Mouse (Mus musculus) v-Abl transformed pro-B cells (cell line): ENCODE results near the gene Pcdh17.

Source experiments
- in situ Hi-C, 2 experiments: fragments of 400-800 bp; cut with MboI; formaldehyde crosslinking; loops; one replicate each; pipeline ENCODE4 v1.15.1; 2025; ENCODE audit not compliant: unreplicated experiment in 2 of 2

Pcdh17 gene

GRCm38 (mm10) chr14:84443288-84443686 lies at the start of gene Pcdh17:
TSS of gene Pcdh17 (plus strand) at chr14:84443563.
- in situ Hi-C loops: no loop called here

GRCm38 (mm10) chr14:84397137-84397536 lies 46.2 kb upstream of the Pcdh17 start:
- in situ Hi-C loops: no loop called here

GRCm38 (mm10) chr14:84424736-84425135 lies 18.6 kb upstream of the Pcdh17 start:
- in situ Hi-C loops: no loop called here

- in situ Hi-C loops: no loop called here
Observed at GRCm38 (mm10) chr14:84426616-84427015, 16.7 kb upstream of the Pcdh17 start.

GRCm38 (mm10) chr14:84438066-84438770 lies 5.1 kb upstream of the Pcdh17 start:
- in situ Hi-C loops: no loop called here

- in situ Hi-C loops: no loop called here
Observed at GRCm38 (mm10) chr14:84440903-84441302, 2.5 kb upstream of the Pcdh17 start.

- in situ Hi-C loops: no loop called here
Observed at GRCm38 (mm10) chr14:84442528-84443287, 655 bp upstream of the Pcdh17 start.

- in situ Hi-C loops: no loop called here
Observed at GRCm38 (mm10) chr14:84443761-84444160, 398 bp downstream of the Pcdh17 start.

- in situ Hi-C loops: no loop called here
Observed at GRCm38 (mm10) chr14:84444276-84444662, 906 bp downstream of the Pcdh17 start.

- in situ Hi-C loops: no loop called here
Observed at GRCm38 (mm10) chr14:84444663-84445502, 1.5 kb downstream of the Pcdh17 start.

GRCm38 (mm10) chr14:84445503-84446410 lies 2.4 kb downstream of the Pcdh17 start:
- in situ Hi-C loops: no loop called here

GRCm38 (mm10) chr14:84446411-84446915 lies 3.1 kb downstream of the Pcdh17 start:
- in situ Hi-C loops: no loop called here

- in situ Hi-C loops: no loop called here
Observed at GRCm38 (mm10) chr14:84446941-84447641, 3.7 kb downstream of the Pcdh17 start.

- in situ Hi-C loops: no loop called here
Observed at GRCm38 (mm10) chr14:84447661-84448380, 4.5 kb downstream of the Pcdh17 start.

- in situ Hi-C loops: no loop called here
Observed at GRCm38 (mm10) chr14:84448381-84448771, 5.0 kb downstream of the Pcdh17 start.

GRCm38 (mm10) chr14:84454074-84454845 lies 10.9 kb downstream of the Pcdh17 start:
- in situ Hi-C loops: no loop called here

GRCm38 (mm10) chr14:84475491-84475890 lies 32.1 kb downstream of the Pcdh17 start:
- in situ Hi-C loops: no loop called here

- in situ Hi-C loops: no loop called here
Observed at GRCm38 (mm10) chr14:84476336-84476735, 33.0 kb downstream of the Pcdh17 start.
